Mouse (Mus musculus): ENCODE data around the gene Tldc2. TPM values are rescaled to one million over a fixed set of nuclear protein-coding genes. Genes with fewer than 3 reads are reported as not detected.

Tldc2 gene
- polyA plus RNA-seq, 1 experiment from 2014 or later, result not detected

GRCm38 (mm10) chr2:157053124-157053523 is 33.7 kb upstream of the Tldc2 start:
- WGBS, result 94% methylated on average over 5 of the region's 5 CpGs
- H3K4me3 ChIP-seq, result no peak overlapping the region
- peaks cover 25% of the 10 kb centered on the region for H3K36me3 ChIP-seq

GRCm38 (mm10) chr2:157053787-157054186 is 33.1 kb upstream of the Tldc2 start:
- no peak for ATAC-seq (replicated peaks)
- no peak overlapping the region for H3K9ac ChIP-seq (replicated peaks)
- H3K4me2 ChIP-seq (replicated peaks), result no peak overlapping the region
- H3K4me1 ChIP-seq, result peaks cover 61% of the 10 kb centered on the region
- H3K9me3 ChIP-seq, result no peaks in the 10 kb centered on the region
- H3K4me3 ChIP-seq, result no peak overlapping the region
- 78% methylated on average over 4 of the region's 4 CpGs for WGBS
- no peak overlapping the region for H3K27ac ChIP-seq (replicated peaks)
- H3K36me3 ChIP-seq, result peaks cover 25% of the 10 kb centered on the region
- no peaks in the 10 kb centered on the region for H3K27me3 ChIP-seq

More at GRCm38 (mm10) chr2:157053124-157053523, 33.7 kb upstream of the Tldc2 start:
- no peak for ATAC-seq (replicated peaks)
- Histone ChIP-seq H3K9me3 (no peaks in the 10 kb centered on the region), H3K27ac (replicated peaks) (no peak overlapping the region), H3K4me2 (replicated peaks) (no peak overlapping the region), H3K4me1 (peaks cover 61% of the 10 kb centered on the region), H3K27me3 (no peaks in the 10 kb centered on the region), H3K9ac (replicated peaks) (no peak overlapping the region)

- Histone ChIP-seq H3K27me3 (no peaks in the 10 kb centered on the region), H3K4me3 (no peak overlapping the region), H3K9ac (replicated peaks) (no peak overlapping the region), H3K9me3 (no peaks in the 10 kb centered on the region), H3K36me3 (peaks cover 28% of the 10 kb centered on the region), H3K27ac (replicated peaks) (peak overlapping the region; percentile 49), H3K4me1 (peaks cover 61% of the 10 kb centered on the region), H3K4me2 (replicated peaks) (no peak overlapping the region)
- ATAC-seq (replicated peaks), result no peak
- WGBS, result 94% methylated on average over 8 of the region's 8 CpGs
Measured at GRCm38 (mm10) chr2:157054297-157054696, 32.6 kb upstream of the Tldc2 start.

GRCm38 (mm10) chr2:157054816-157055215 is 32.0 kb upstream of the Tldc2 start:
- 0 out of 2 replicates have a peak, but pooled peaks have one; percentile 16 for ATAC-seq (replicated peaks)
- H3K9ac ChIP-seq (replicated peaks), result no peak overlapping the region
- no peaks in the 10 kb centered on the region for H3K9me3 ChIP-seq
- WGBS, result 53% methylated on average over 5 of the region's 5 CpGs
- H3K4me2 ChIP-seq (replicated peaks), result no peak overlapping the region
- no peaks in the 10 kb centered on the region for H3K27me3 ChIP-seq
- H3K27ac ChIP-seq (replicated peaks), result peak overlapping the region; percentile 49
- peaks cover 60% of the 10 kb centered on the region for H3K4me1 ChIP-seq
- peaks cover 33% of the 10 kb centered on the region for H3K36me3 ChIP-seq
- H3K4me3 ChIP-seq, result no peak overlapping the region

GRCm38 (mm10) chr2:157055721-157056120 is 31.1 kb upstream of the Tldc2 start:
- Histone ChIP-seq H3K4me3 (no peak overlapping the region), H3K36me3 (peaks cover 37% of the 10 kb centered on the region), H3K27me3 (no peaks in the 10 kb centered on the region), H3K9ac (replicated peaks) (no peak overlapping the region), H3K9me3 (no peaks in the 10 kb centered on the region), H3K4me2 (replicated peaks) (no peak overlapping the region), H3K4me1 (peaks cover 56% of the 10 kb centered on the region), H3K27ac (replicated peaks) (0 out of 2 replicates have a peak overlapping the region, but pooled peaks have one; percentile 49)
- ATAC-seq (replicated peaks), result no peak
- 93% methylated on average over 6 of the region's 6 CpGs for WGBS

GRCm38 (mm10) chr2:157057186-157057585 is 29.7 kb upstream of the Tldc2 start:
- H3K36me3 ChIP-seq, result peaks cover 33% of the 10 kb centered on the region
- 80% methylated on average over 3 of the region's 3 CpGs for WGBS
- no peak overlapping the region for H3K4me3 ChIP-seq
- no peak for ATAC-seq (replicated peaks)
- H3K27me3 ChIP-seq, result no peaks in the 10 kb centered on the region
- H3K9me3 ChIP-seq, result no peaks in the 10 kb centered on the region
- H3K9ac ChIP-seq (replicated peaks), result no peak overlapping the region
- peaks cover 53% of the 10 kb centered on the region for H3K4me1 ChIP-seq
- H3K27ac ChIP-seq (replicated peaks), result peak overlapping the region; percentile 94
- H3K4me2 ChIP-seq (replicated peaks), result no peak overlapping the region

- Histone ChIP-seq H3K27ac (replicated peaks) (peak overlapping the region; percentile 94), H3K4me3 (no peak overlapping the region), H3K9me3 (no peaks in the 10 kb centered on the region), H3K4me2 (replicated peaks) (no peak overlapping the region), H3K9ac (replicated peaks) (no peak overlapping the region), H3K27me3 (no peaks in the 10 kb centered on the region), H3K4me1 (peaks cover 57% of the 10 kb centered on the region), H3K36me3 (peaks cover 28% of the 10 kb centered on the region)
- 71% methylated on average over 4 of the region's 4 CpGs for WGBS
- no peak for ATAC-seq (replicated peaks)
Measured at GRCm38 (mm10) chr2:157057758-157058157, 29.1 kb upstream of the Tldc2 start.

- Histone ChIP-seq H3K4me2 (replicated peaks) (peak overlapping the region; percentile 34), H3K9me3 (no peaks in the 10 kb centered on the region), H3K27me3 (no peaks in the 10 kb centered on the region), H3K36me3 (peaks cover 22% of the 10 kb centered on the region), H3K4me1 (peaks cover 64% of the 10 kb centered on the region), H3K4me3 (peak overlapping the region; percentile 10; the same call in 1 of the 2 replicates), H3K27ac (replicated peaks) (peak overlapping the region; percentile 94), H3K9ac (replicated peaks) (peak overlapping the region; percentile 16)
- peak; percentile 90 for ATAC-seq (replicated peaks)
- 8% methylated on average over 18 of the region's 18 CpGs for WGBS
Measured at GRCm38 (mm10) chr2:157058342-157058998, 28.4 kb upstream of the Tldc2 start.

GRCm38 (mm10) chr2:157059166-157059565 is 27.7 kb upstream of the Tldc2 start:
- WGBS, result 44% methylated on average over 8 of the region's 8 CpGs

GRCm38 (mm10) chr2:157060037-157060436 is 26.8 kb upstream of the Tldc2 start:
- Histone ChIP-seq H3K4me3 (no peak overlapping the region), H3K9ac (replicated peaks) (no peak overlapping the region), H3K36me3 (peaks cover 16% of the 10 kb centered on the region), H3K27me3 (no peaks in the 10 kb centered on the region), H3K4me1 (peaks cover 74% of the 10 kb centered on the region), H3K9me3 (no peaks in the 10 kb centered on the region), H3K27ac (replicated peaks) (no peak overlapping the region), H3K4me2 (replicated peaks) (no peak overlapping the region)
- 94% methylated on average over 14 of the region's 14 CpGs for WGBS
- no peak for ATAC-seq (replicated peaks)

More at GRCm38 (mm10) chr2:157059166-157059565, 27.7 kb upstream of the Tldc2 start:
- Histone ChIP-seq H3K9me3 (no peaks in the 10 kb centered on the region), H3K4me3 (no peak overlapping the region), H3K36me3 (peaks cover 18% of the 10 kb centered on the region), H3K27me3 (no peaks in the 10 kb centered on the region), H3K9ac (replicated peaks) (peak overlapping the region; percentile 7; the same call in 1 of the 2 replicates), H3K4me1 (peaks cover 71% of the 10 kb centered on the region), H3K27ac (replicated peaks) (peak overlapping the region; percentile 94), H3K4me2 (replicated peaks) (peak overlapping the region; percentile 34; the same call in 1 of the 2 replicates)
- no peak for ATAC-seq (replicated peaks)

GRCm38 (mm10) chr2:157060557-157061305 is 26.1 kb upstream of the Tldc2 start:
- Histone ChIP-seq H3K4me2 (replicated peaks) (no peak overlapping the region), H3K27me3 (no peaks in the 10 kb centered on the region), H3K4me3 (no peak overlapping the region), H3K36me3 (peaks cover 16% of the 10 kb centered on the region), H3K4me1 (peaks cover 79% of the 10 kb centered on the region), H3K27ac (replicated peaks) (no peak overlapping the region), H3K9ac (replicated peaks) (no peak overlapping the region), H3K9me3 (no peaks in the 10 kb centered on the region)
- 90% methylated on average over 11 of the region's 11 CpGs for WGBS
- no peak for ATAC-seq (replicated peaks)

- Histone ChIP-seq H3K4me2 (replicated peaks) (no peak overlapping the region), H3K4me1 (peaks cover 83% of the 10 kb centered on the region), H3K9me3 (no peaks in the 10 kb centered on the region), H3K27ac (replicated peaks) (peak overlapping the region; percentile 71), H3K36me3 (peaks cover 13% of the 10 kb centered on the region), H3K9ac (replicated peaks) (no peak overlapping the region), H3K27me3 (no peaks in the 10 kb centered on the region), H3K4me3 (no peak overlapping the region)
- ATAC-seq (replicated peaks), result no peak
- 59% methylated on average over 4 of the region's 4 CpGs for WGBS
Measured at GRCm38 (mm10) chr2:157063241-157063700, 23.6 kb upstream of the Tldc2 start.

Data from forebrain, embryonic 15.5 days (tissue).